Mouse (Mus musculus): Measurements from ENCODE around the gene Kdm4b. TPM values are rescaled to one million over a fixed set of nuclear protein-coding genes. Genes with fewer than 3 reads are reported as not detected.

Gene Kdm4b
- polyA plus RNA-seq, 1 experiment from 2014 or later: 63.4 TPM

- Histone ChIP-seq H3K4me3 (replicated peaks) (peak overlapping the region; percentile 42), H3K27me3 (peaks cover 23% of the 10 kb centered on the region), H3K9me3 (no peaks in the 10 kb centered on the region), H3K4me1 (peaks cover 21% of the 10 kb centered on the region), H3K9ac (peak overlapping the region; percentile 41), H3K4me2 (peak overlapping the region; percentile 66), H3K36me3 (replicated peaks) (peaks cover 93% of the 10 kb centered on the region), H3K27ac (peak overlapping the region; percentile 81)
- 35% methylated on average over 3 of the region's 3 CpGs for WGBS
- ATAC-seq (ENCODE audit: low FRiP score): no peak
Measured at GRCm38 (mm10) chr17:56425941-56426340, 100.1 kb downstream of the Kdm4b start.

GRCm38 (mm10) chr17:56427857-56428256 lies 102.0 kb downstream of the Kdm4b start:
- peaks cover 23% of the 10 kb centered on the region for H3K27me3 ChIP-seq

GRCm38 (mm10) chr17:56431582-56431981 lies 105.7 kb downstream of the Kdm4b start:
- H3K27ac ChIP-seq: no peak overlapping the region
- no peak overlapping the region for H3K4me3 ChIP-seq (replicated peaks)
- no peaks in the 10 kb centered on the region for H3K9me3 ChIP-seq
- H3K4me1 ChIP-seq: peaks cover 2% of the 10 kb centered on the region; the same call in 1 of the 2 replicates
- peaks cover 20% of the 10 kb centered on the region for H3K27me3 ChIP-seq
- no peak overlapping the region for H3K4me2 ChIP-seq
- peaks cover 94% of the 10 kb centered on the region for H3K36me3 ChIP-seq (replicated peaks)
- no peak for ATAC-seq (ENCODE audit: low FRiP score)
- H3K9ac ChIP-seq: no peak overlapping the region
- 87% methylated on average over 3 of the region's 3 CpGs for WGBS

More at GRCm38 (mm10) chr17:56427857-56428256, 102.0 kb downstream of the Kdm4b start:
- Histone ChIP-seq H3K4me1 (peaks cover 21% of the 10 kb centered on the region), H3K4me3 (replicated peaks) (no peak overlapping the region), H3K9me3 (no peaks in the 10 kb centered on the region), H3K9ac (no peak overlapping the region), H3K27ac (no peak overlapping the region), H3K36me3 (replicated peaks) (peaks cover 94% of the 10 kb centered on the region), H3K4me2 (no peak overlapping the region)
- WGBS: 84% methylated on average over 27 of the region's 28 CpGs
- no peak for ATAC-seq (ENCODE audit: low FRiP score)

- Histone ChIP-seq H3K36me3 (replicated peaks) (peaks cover 91% of the 10 kb centered on the region), H3K9ac (peak overlapping the region; percentile 29; the same call in 1 of the 2 replicates), H3K27ac (peak overlapping the region; percentile 77), H3K9me3 (peaks cover 4% of the 10 kb centered on the region; the same call in 1 of the 2 replicates), H3K4me1 (peaks cover 23% of the 10 kb centered on the region), H3K4me3 (replicated peaks) (no peak overlapping the region), H3K27me3 (no peaks in the 10 kb centered on the region), H3K4me2 (peak overlapping the region; percentile 13; the same call in 1 of the 2 replicates)
- WGBS: 45% methylated on average over 15 of the region's 15 CpGs
- ATAC-seq (ENCODE audit: low FRiP score): peak; percentile 64
Measured at GRCm38 (mm10) chr17:56439731-56440460, 114.0 kb downstream of the Kdm4b start.

- no peak overlapping the region for H3K9ac ChIP-seq
- no peak overlapping the region for H3K4me3 ChIP-seq (replicated peaks)
- H3K4me2 ChIP-seq: no peak overlapping the region
- H3K36me3 ChIP-seq (replicated peaks): peaks cover 86% of the 10 kb centered on the region
- no peak for ATAC-seq (ENCODE audit: low FRiP score)
- H3K27ac ChIP-seq: no peak overlapping the region
- H3K9me3 ChIP-seq: peaks cover 2% of the 10 kb centered on the region; the same call in 1 of the 2 replicates
- peaks cover 44% of the 10 kb centered on the region for H3K4me1 ChIP-seq
- no peaks in the 10 kb centered on the region for H3K27me3 ChIP-seq
- WGBS: 88% methylated on average over 6 of the region's 6 CpGs
Measured at GRCm38 (mm10) chr17:56442316-56442715, 116.5 kb downstream of the Kdm4b start.

- peak overlapping the region; percentile 19; the same call in 1 of the 2 replicates for H3K27ac ChIP-seq
- H3K9ac ChIP-seq: no peak overlapping the region
- H3K36me3 ChIP-seq (replicated peaks): peaks cover 88% of the 10 kb centered on the region
- WGBS: 82% methylated on average over 5 of the region's 5 CpGs
- H3K4me3 ChIP-seq (replicated peaks): no peak overlapping the region
- no peak overlapping the region for H3K4me2 ChIP-seq
- peaks cover 44% of the 10 kb centered on the region for H3K4me1 ChIP-seq
- H3K27me3 ChIP-seq: no peaks in the 10 kb centered on the region
- ATAC-seq (ENCODE audit: low FRiP score): no peak
- no peaks in the 10 kb centered on the region for H3K9me3 ChIP-seq
Measured at GRCm38 (mm10) chr17:56443341-56443795, 117.5 kb downstream of the Kdm4b start.

- 91% methylated on average over 3 of the region's 3 CpGs for WGBS
Measured at GRCm38 (mm10) chr17:56444771-56445170, 118.9 kb downstream of the Kdm4b start.

GRCm38 (mm10) chr17:56445397-56445796 lies 119.5 kb downstream of the Kdm4b start:
- WGBS: 33% methylated on average over 14 of the region's 14 CpGs
- Histone ChIP-seq H3K9ac (no peak overlapping the region), H3K36me3 (replicated peaks) (peaks cover 93% of the 10 kb centered on the region), H3K9me3 (no peaks in the 10 kb centered on the region), H3K4me3 (replicated peaks) (no peak overlapping the region), H3K27me3 (no peaks in the 10 kb centered on the region), H3K4me2 (no peak overlapping the region), H3K27ac (peak overlapping the region; percentile 59; the same call in 1 of the 2 replicates), H3K4me1 (peaks cover 35% of the 10 kb centered on the region)
- peak; percentile 25; the same call in 1 of the 2 replicates for ATAC-seq (ENCODE audit: low FRiP score)

More at GRCm38 (mm10) chr17:56444771-56445170, 118.9 kb downstream of the Kdm4b start:
- ATAC-seq (ENCODE audit: low FRiP score): no peak
- Histone ChIP-seq H3K27me3 (no peaks in the 10 kb centered on the region), H3K36me3 (replicated peaks) (peaks cover 90% of the 10 kb centered on the region), H3K27ac (0 out of 2 replicates have a peak overlapping the region, but pooled peaks have one; percentile 19), H3K4me2 (no peak overlapping the region), H3K4me3 (replicated peaks) (no peak overlapping the region), H3K4me1 (peaks cover 41% of the 10 kb centered on the region), H3K9me3 (no peaks in the 10 kb centered on the region), H3K9ac (no peak overlapping the region)

- ATAC-seq (ENCODE audit: low FRiP score): no peak
- Histone ChIP-seq H3K27me3 (no peaks in the 10 kb centered on the region), H3K4me1 (peaks cover 24% of the 10 kb centered on the region), H3K4me3 (replicated peaks) (no peak overlapping the region), H3K36me3 (replicated peaks) (peaks cover 95% of the 10 kb centered on the region), H3K9me3 (no peaks in the 10 kb centered on the region), H3K27ac (0 out of 2 replicates have a peak overlapping the region, but pooled peaks have one; percentile 9), H3K9ac (no peak overlapping the region), H3K4me2 (no peak overlapping the region)
- WGBS: 89% methylated on average over 2 of the region's 2 CpGs
Measured at GRCm38 (mm10) chr17:56447716-56448115, 121.9 kb downstream of the Kdm4b start.

Small RNA genes within 50 kb of the gene (microRNA-seq; reads per million reads assigned to microRNA genes)
- 4.6 reads per million, percentile 16 among the genes with 10 or more reads in this experiment for gene Mir6977

Other genes starting within 250 kb of the Kdm4b start
- 183 and 188 TPM in 2 replicates for gene Hdgfl2, start 246.4 kb upstream of the Kdm4b start, polyA plus RNA-seq (2016; fragmentation: Nextera tagmentation; extraction: Ambion mirVana)
- gene Plin4, start 216.3 kb upstream of the Kdm4b start, polyA plus RNA-seq (2016; fragmentation: Nextera tagmentation; extraction: Ambion mirVana): 0.06 and 0.18 TPM in 2 replicates
- 0.22 TPM in 1 of 2 replicates, not detected in the other for gene Plin5, start 208.5 kb upstream of the Kdm4b start, polyA plus RNA-seq (2016; fragmentation: Nextera tagmentation; extraction: Ambion mirVana)
- gene Lrg1, start 204.1 kb upstream of the Kdm4b start, polyA plus RNA-seq (2016; fragmentation: Nextera tagmentation; extraction: Ambion mirVana): 0.18 and 0.27 TPM in 2 replicates
- 4.8 and 5.4 TPM in 2 replicates for gene Sema6b, start 185.7 kb upstream of the Kdm4b start, polyA plus RNA-seq (2016; fragmentation: Nextera tagmentation; extraction: Ambion mirVana)
- gene Tnfaip8l1, start 163.6 kb upstream of the Kdm4b start, polyA plus RNA-seq (2016; fragmentation: Nextera tagmentation; extraction: Ambion mirVana): 7.5 TPM in 2 replicates
- gene Mydgf, start 142.1 kb upstream of the Kdm4b start, polyA plus RNA-seq (2016; fragmentation: Nextera tagmentation; extraction: Ambion mirVana): 54.5 and 57.3 TPM in 2 replicates
- gene Dpp9, start 107.2 kb upstream of the Kdm4b start, polyA plus RNA-seq (2016; fragmentation: Nextera tagmentation; extraction: Ambion mirVana): 43.4 and 48.6 TPM in 2 replicates
- 18.2 and 20.3 TPM in 2 replicates for gene Fem1a, start 69.3 kb upstream of the Kdm4b start, polyA plus RNA-seq (2016; fragmentation: Nextera tagmentation; extraction: Ambion mirVana)
- gene Ticam1, start 49.3 kb upstream of the Kdm4b start, polyA plus RNA-seq (2016; fragmentation: Nextera tagmentation; extraction: Ambion mirVana): 1.5 and 1.7 TPM in 2 replicates
- 28.6 and 28.8 TPM in 2 replicates for gene Plin3, start 33.2 kb upstream of the Kdm4b start, polyA plus RNA-seq (2016; fragmentation: Nextera tagmentation; extraction: Ambion mirVana)
- gene Arrdc5, start 25.8 kb upstream of the Kdm4b start, polyA plus RNA-seq (2016; fragmentation: Nextera tagmentation; extraction: Ambion mirVana): not detected in 2 replicates
- 187 and 198 TPM in 2 replicates for gene Uhrf1, start 22.7 kb upstream of the Kdm4b start, polyA plus RNA-seq (2016; fragmentation: Nextera tagmentation; extraction: Ambion mirVana)
- gene Ptprs, start 150.4 kb downstream of the Kdm4b start, polyA plus RNA-seq (2016; fragmentation: Nextera tagmentation; extraction: Ambion mirVana): 330 and 331 TPM in 2 replicates
- gene Znrf4, start 186.4 kb downstream of the Kdm4b start, polyA plus RNA-seq (2016; fragmentation: Nextera tagmentation; extraction: Ambion mirVana): not detected in 2 replicates
- 0.87 and 1.4 TPM in 2 replicates for gene Gm20219, start 228.3 kb downstream of the Kdm4b start, polyA plus RNA-seq (2016; fragmentation: Nextera tagmentation; extraction: Ambion mirVana)